Mouse (Mus musculus): ENCODE data around the gene Sbno2.

Sbno2 gene

GRCm38 (mm10) chr10:80105460-80105859 lies at the start of gene Sbno2:
Gene Sbno2 (minus strand): TSS chr10:80105571.
- no peak for DNase-seq (ENCODE audit: low spot score)

- no peak for DNase-seq (ENCODE audit: low spot score)
Observed at GRCm38 (mm10) chr10:80154384-80154783, 49.0 kb upstream of the Sbno2 start.

DNA sequence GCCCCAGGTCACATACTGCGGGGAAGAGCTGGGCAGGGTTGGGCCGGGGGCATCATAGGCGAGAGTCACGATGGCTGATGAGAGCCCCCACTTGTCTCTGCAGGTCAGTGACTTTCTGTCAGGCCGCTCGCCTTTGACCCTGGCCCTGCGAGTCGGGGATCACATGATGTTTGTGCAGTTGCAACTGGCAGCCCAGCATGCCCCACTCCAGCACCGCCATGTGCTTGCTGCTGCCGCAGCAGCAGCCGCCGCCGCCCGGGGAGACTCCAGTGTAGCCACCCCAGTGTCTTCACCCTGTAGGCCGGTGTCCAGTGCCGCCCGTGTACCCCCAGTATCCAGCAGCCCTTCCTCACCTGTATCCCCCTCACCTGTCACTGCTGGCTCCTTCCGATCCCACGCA lies 48.3 kb upstream of the Sbno2 start:
- no peak for DNase-seq (ENCODE audit: low spot score)

- no peak for DNase-seq (ENCODE audit: low spot score)
Observed at GRCm38 (mm10) chr10:80152873-80153260, 47.5 kb upstream of the Sbno2 start.

- DNase-seq (ENCODE audit: low spot score): no peak
Observed at GRCm38 (mm10) chr10:80152071-80152872, 46.9 kb upstream of the Sbno2 start.

- DNase-seq (ENCODE audit: low spot score): peak; percentile 82
Observed at GRCm38 (mm10) chr10:80151211-80152034, 46.1 kb upstream of the Sbno2 start.

DNA sequence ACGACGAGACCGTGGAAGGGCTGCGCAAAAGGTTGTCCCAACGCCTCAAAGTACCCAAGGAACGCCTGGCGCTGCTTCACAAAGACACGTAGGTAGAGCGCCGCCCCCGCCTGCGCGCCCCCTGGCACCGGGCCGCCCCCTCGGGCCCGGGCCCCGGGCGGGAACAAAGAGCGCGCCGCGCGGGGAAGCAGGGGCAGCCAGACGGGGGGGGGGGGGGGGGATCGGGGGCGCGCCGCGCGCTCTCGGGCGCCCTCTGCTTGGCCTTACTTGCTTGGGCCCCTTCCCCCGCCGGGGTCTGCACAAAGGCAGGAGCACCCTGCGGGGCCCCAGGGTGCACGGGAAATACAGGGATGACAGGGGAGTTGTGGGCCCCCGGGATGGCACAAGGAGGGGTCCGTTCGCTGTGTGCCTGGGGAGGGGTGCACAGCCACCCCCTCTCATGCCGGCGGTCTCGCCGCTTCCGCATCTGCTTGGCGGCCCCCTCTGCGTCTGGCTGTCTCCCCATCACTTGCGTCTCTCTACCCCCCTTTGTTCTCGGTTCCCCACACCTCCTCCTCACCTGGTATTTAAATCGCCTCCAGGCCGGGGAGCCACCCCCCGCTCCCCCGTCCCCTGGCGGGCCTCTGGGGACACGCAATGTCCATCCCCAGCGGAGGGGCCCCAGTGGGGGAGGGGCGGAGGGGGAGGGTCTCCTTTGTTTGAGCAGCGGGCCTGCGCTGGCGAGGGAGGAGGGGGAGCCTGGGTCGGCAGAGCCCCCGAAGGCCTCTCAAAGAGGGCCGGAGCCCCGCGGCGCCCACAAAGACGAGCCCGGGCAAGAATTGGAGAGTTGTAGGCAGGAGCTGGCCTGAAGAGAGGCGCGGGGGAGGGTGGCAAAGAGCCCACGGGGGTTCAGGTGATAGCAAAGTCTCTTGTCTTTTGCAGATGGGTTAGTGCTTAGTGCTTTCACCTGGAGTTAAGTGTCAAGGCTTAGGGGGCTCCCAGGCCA lies 45.1 kb upstream of the Sbno2 start:
- peak; percentile 85 for DNase-seq (ENCODE audit: low spot score)

GRCm38 (mm10) chr10:80149291-80150225 lies 44.2 kb upstream of the Sbno2 start:
- DNase-seq (ENCODE audit: low spot score): peak; percentile 95

- DNase-seq (ENCODE audit: low spot score): peak; percentile 96
Observed at GRCm38 (mm10) chr10:80148610-80149290, 43.4 kb upstream of the Sbno2 start.

GRCm38 (mm10) chr10:80147719-80148601 lies 42.6 kb upstream of the Sbno2 start, which contains the start of gene Midn:
Gene Midn (plus strand): TSS chr10:80148272.
- DNase-seq (ENCODE audit: low spot score): peak; percentile 88

GRCm38 (mm10) chr10:80147146-80147718 lies 41.9 kb upstream of the Sbno2 start:
- DNase-seq (ENCODE audit: low spot score): peak; percentile 55

DNA sequence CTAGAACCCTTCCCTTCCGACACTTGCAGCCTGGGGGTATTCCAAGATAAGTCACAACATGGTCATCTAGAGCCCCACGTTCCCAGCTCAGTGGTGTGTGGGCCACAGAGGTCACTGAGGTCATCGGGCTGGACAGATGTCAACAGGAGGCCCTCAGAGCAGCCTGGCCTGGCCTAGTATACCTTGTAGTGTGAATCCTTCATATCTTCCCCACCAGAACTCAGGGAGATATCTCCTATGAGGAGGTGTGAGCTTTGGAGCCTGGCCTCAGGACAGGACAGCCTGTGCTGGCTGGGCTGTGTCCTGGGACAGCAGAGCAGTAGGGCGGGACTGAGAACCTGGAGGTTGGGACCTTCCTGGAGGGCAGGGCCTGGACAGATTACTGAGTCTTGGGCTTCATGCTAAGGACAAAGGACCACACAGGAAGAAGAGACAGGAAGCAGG lies 41.2 kb upstream of the Sbno2 start:
- peak; percentile 60 for DNase-seq (ENCODE audit: low spot score)

- DNase-seq (ENCODE audit: low spot score): peak; percentile 70
Observed at GRCm38 (mm10) chr10:80145896-80146295, 40.5 kb upstream of the Sbno2 start.

DNA sequence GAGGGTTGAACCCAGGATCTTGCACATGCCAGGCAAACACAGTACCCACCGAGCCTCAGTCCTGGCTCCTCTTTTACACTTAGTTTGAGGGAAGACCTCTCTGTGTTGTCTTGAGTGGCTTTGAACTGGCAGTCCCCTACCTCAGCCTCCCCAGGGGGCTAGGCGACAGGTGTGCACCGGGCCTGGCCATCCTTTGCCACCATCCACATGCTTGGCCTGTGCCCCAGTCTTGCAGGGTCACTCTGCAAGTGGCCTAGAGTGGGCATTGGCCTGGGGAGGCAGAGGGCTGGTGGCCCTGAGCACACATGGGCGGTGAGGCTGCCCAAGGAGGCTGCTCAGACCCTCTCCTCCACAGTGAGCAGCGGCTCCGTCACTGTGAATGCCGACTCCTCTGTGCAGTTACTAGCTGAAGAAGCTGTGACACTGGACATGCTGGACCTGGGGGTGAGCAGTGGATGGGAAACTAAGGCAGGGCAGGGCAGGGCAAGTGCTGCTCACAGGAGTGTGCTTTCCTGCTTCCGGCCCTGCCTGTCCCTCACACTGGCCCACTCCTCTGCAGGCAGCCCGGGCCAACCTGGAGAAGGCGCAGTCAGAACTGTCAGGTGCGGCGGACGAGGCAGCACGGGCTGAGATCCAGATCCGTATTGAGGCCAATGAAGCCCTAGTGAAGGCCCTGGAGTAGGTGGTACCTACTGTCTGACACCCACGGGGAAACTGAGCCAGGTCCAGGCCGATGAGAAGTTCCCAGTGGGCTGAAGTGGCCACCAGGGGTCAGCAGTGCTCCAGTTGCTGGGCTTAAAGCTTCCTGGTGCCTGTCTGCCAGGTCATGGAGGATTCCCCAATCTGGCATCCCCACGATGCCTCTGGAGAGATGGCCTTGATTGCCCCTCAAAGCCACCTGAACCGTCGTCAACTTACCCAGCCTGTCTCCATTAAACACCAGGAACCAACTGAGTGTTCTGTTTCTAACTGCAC lies 39.8 kb upstream of the Sbno2 start:
- DNase-seq (ENCODE audit: low spot score): peak; percentile 88

- no peak for DNase-seq (ENCODE audit: low spot score)
Observed at GRCm38 (mm10) chr10:80144159-80144558, 38.8 kb upstream of the Sbno2 start.

- DNase-seq (ENCODE audit: low spot score): no peak
Observed at GRCm38 (mm10) chr10:80143664-80144063, 38.3 kb upstream of the Sbno2 start.

DNA sequence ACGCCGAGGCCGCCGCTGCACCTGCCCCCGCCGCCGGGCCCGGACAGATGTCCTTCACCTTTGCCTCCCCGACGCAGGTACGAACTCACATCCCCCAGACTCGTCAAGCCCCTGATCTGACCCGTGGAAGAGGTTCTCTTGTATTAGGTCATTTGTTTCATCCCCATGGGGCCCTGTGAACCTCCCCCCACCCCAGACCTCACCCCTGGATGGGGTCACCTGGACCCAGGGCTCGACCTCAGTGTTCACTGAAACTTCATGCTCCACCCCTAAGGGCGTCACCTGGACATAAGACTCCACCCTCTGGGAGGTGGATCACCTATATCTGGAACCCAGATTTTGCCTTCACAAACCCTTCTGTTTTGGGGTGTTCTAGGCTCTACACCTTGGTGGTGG lies 37.2 kb upstream of the Sbno2 start:
- no peak for DNase-seq (ENCODE audit: low spot score)

All from testis, postnatal 10 days (tissue).